Mouse (Mus musculus): ENCODE results near the gene Phb2.

DNA sequence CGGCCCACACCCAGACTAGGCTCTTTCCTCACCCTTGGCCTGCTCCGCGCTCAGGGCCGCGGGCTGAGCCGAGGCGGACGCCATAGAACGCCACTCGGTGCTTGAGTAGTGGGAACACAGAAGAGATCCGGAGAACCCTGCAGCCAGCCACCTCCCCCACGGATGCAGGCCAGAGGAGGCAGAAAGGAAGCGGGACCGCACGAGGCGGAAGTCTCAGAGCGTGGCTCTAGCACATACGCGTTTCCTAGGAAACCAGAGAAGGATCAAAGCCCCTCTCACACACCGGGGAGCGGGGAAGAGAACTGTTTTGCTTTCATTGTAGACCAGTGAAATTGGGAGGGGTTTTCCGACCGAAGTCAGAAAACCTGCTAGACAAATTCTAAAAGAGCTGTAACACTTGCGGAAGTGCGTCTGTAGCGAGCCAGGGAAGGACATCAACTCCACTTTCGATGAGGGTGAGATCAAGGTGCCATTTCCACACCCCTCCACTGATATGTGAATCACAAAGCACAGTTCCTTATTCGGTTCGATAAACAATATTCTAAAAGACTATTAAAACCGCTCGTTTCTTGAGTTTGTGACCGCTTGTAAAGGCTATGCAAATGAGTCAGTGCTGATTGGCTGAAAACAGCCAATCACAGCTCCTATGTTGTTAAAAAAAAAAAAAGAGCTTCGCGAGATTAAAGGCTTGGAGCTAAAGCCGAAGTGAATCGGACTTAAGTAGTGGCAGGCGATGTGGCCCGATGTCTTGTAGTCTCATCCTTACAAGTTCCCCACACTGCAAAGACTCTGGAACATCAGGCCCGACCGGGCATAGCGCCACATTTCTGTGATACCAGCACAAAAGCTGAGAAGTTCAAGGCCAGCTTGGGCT, 29.0 kb downstream of the Phb2 start, which contains the start of gene Grcc10:
- no peak for TF ChIP-seq CTCF (IDR thresholded peaks at IDR 0.05; ENCODE audit: low read depth, low read length)
- peak; percentile 99 for TF ChIP-seq POLR2A (IDR thresholded peaks at IDR 0.05; ENCODE audit: insufficient read depth, low read length)
